ENCODE assay signal across 9 mouse cellular contexts in the genomic region with DNA sequence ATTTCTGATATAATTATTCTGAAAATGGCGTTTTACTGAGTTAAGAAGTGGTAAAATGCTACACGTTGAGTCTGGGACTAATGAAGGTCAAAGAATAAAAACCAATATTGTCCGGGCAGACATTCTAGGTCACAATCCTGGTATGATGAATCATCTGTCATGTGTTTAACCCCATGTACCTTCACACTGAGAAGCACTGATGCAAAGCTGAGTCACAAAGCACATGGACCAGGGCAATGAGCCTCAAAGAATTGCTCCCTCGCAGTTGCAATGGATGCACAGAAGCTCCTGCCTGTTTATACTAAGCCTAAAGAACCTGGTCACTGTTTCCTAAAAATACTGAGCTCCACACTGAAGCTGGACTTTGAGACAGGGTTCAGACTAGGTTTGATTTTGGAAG.
"Had no signal": no experiment of that assay in that cellular context is flagged by ENCODE, and none has a peak within 500 bp of the region (broad histone marks: within the 10 kb centered on the region; RNA-seq: fewer than 3 reads in every experiment).

No protein-coding gene starts in this region.

- DNase-seq: liver, postnatal 0 days; lung, embryonic 14.5 days; lung, postnatal 10 days; lung, postnatal 4 days; midbrain, embryonic 14.5 days; right cerebral cortex, postnatal 14 days; thymus, adult 2 months; thymus, postnatal 25 days; thymus, postnatal 4 days had no signal
